Mouse (Mus musculus) kidney, adult 8-10 months (tissue): ENCODE results near the gene Prdx2.

ENCODE experiments used
- DNase-seq, 2 experiments: peaks; one replicate each; pipeline ENCODE4 v3.0.0; 2022

Gene Prdx2

DNA sequence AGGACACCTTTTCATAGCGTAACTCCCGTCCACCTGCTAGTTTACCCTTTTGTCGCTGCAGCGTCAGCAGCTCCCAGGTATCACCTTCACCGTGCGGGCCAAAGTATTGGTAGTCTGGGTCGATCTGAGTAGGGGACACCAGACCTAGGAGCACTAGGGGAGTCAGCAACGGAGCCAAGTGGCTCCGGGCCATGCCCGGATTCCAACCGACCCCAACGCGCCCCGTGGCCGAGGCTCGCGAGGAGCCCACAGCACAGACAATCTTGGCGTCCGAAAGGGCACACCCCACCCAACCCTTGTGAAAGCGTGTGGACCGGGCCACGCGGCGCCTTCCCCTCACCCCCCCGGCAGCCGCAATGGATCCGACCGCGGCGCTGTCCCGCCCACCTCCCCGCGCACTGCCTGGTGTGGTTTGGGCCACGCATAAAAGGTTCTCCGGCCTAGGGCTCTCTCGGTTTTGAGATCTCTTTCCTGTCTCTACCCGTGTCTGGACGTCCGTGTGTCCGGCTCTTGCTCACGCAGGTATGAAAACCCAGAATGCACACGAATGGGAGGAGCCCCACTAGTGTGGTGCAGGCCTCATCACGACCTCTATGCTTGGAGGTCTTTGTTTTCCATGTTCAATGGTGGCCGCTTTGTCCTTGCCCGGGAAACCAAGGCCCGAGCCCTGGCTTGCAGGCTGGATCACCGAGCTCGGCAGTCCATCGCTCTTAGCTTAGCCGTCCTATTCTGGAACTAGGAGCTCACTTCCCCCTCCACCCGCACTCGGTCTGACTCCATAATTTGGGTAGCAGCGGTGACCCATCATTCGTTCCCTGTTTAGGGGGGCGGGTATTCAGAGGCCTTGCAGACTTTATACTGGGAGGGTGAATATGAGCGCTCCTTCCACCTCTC is at the start of gene Prdx2, which contains the start of the genes Gm49661 and Rnaseh2a:
Gene Prdx2 (plus strand): TSS at position 347 of the 894 bp plus-strand sequence.
Gene Gm49661 (minus strand): TSS at position 193 of the 894 bp plus-strand sequence.
Gene Rnaseh2a (minus strand): TSS at position 527 of the 894 bp plus-strand sequence.
- peak; percentile 63 to 75 for DNase-seq

GRCm38 (mm10) chr8:84921596-84921995 is 47.8 kb upstream of the Prdx2 start:
- no peak for DNase-seq

- DNase-seq, result no peak
Measured at GRCm38 (mm10) chr8:84925557-84925956, 43.8 kb upstream of the Prdx2 start.

DNA sequence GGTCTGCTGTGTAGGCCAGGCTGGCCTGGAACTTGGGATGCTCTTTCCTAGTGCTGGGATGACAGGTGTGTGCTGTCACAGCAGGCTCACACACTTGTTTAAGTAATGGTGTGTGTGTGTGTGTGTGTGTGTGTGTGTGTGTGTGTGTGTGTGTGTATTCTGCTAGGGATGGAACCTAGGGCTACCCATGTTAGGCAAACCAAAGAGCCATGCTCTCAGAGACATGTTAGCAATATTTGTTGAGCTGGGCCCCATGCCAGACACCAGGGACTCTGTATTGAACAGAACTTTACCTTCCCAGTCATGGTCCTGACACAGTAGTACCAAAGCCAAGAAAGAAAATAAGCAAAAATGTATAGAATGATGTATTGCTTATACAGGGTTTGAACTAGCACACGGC is 41.9 kb upstream of the Prdx2 start:
- DNase-seq, result no peak

DNA sequence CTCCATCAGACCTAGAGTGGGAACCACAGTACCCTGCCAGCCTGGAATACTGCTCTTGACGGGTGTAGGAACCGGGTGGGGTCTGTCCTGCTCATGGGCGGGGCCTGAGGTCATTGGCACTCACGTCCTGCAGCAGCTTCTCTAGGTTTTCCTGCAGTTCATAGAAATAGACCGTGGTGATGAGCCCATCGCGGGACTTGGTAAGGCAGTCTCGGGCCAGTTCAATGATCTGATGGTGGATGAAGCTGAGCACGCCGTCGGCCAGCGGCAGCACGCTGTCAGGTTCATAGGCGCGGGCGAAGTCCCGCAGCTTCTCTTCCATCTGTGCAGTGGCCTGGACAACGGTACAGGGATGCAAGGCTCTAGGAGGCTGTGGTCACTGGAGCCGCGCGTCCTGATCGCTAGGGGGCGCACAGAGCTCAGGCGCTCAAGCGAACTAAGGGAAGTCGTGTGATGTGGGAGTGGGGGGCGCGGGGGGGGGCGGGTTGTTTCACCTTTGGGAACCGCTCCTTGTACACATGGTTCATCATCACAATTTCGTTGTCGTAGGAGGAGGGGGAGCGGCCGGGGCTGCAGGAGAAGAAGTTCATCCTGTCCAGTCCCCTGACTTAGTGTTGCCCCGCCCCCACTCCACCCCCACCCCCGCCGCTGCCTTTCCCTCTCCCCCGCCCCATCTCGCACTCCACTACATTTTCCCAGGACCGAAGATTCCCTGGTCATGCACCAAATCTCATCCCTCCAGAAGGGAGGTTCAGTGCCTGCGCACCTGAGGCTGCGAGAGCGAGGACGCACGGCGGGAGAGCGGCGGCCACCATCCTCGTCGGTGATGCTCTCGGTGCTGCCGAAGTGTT is 40.7 kb upstream of the Prdx2 start:
- DNase-seq, result peak in 1 of 2 experiments; percentile 66

DNA sequence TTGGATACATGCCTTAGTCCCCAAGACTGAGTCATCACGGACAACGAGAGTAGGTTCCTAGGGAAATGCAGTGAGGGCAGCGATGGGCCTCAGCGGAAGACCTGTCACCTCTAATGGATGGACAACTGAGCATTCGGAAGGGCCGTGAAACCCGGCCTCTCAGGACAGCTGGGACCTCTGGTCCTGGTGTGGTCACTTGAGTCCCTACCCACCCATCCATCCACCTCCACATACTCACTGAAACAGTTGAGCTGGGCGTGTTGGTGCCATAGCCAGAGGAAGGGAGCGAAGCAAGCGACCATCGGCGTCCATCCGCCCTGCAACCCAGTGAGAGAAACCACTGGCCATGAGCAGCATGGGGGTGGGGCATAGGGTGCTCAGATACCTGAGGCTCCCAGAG is 38.8 kb upstream of the Prdx2 start:
- DNase-seq, result no peak

GRCm38 (mm10) chr8:84933767-84934559 is 35.4 kb upstream of the Prdx2 start:
- no peak for DNase-seq

DNA sequence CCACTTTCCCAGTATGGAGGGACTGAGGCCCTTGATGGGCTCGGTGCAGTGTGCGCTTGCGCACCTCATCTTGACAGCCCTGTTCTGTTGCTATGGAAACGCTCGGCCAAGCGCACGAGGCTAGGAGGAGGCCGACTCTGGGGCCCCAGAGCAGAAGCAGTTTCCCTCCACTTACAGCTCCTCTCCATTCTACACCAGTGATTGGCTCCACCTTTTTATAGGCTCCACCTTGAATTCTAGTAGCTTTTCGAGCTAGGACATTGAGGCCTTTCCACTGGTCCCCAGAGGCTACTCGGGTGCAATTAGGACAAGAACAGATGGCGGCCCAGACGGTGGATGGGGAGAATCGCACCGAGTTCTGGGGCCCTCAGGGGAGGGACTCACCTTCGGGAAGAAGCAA is 34.5 kb upstream of the Prdx2 start:
- DNase-seq, result no peak

DNA sequence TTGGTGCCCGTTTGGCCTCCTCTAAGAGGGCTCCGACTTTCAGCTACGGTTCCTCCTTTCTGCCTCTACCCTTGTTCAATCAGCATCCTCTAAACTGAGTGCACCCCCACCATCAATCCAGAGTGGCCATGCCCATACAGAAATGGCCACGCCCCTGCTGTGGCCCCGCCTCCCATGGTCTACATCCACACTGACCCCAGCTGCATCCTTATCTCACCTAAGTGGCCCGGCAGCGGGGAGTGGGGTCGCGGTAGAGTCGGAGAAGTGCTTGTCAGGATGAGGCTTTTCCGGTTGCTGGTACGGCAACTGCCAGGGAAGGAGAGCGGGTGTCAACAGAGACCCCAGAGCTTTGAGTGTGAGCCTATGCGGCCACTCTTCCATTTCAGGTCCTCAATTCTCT is 33.9 kb upstream of the Prdx2 start:
- DNase-seq, result no peak

GRCm38 (mm10) chr8:84936041-84936961 is 33.1 kb upstream of the Prdx2 start:
- no peak for DNase-seq

DNA sequence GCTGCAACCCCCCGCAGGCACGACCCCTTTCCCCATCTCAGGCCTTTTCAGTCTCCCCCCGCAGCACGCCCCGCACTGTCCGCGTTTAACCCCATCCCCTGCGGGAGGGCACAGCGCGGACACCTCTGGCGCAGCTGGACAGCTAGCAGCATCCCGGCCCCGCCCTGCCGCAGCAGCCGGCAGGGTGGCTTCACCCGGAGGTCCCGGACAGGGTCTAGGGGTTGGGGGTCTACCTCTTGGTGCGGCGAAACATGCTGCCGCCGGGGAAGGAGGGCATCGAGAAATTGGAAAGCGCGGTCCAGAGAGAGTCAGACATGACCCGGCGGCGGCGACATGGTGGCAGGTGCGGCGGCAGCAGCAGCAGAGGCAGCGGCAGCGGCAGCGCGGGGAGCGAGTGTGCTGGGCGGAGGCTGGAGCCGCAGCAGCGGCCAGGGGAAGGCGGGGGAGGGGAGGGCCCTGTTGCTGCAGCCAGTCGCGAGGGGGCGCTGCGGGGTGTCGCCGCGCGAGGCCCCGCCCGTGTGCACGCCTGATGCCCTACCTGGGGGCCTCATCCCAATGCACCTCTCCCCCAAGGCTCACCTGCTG is 32.3 kb upstream of the Prdx2 start, which contains the start of gene Mast1:
Gene Mast1 (minus strand): TSS at position 398 of the 585 bp plus-strand sequence.
- DNase-seq, result peak in 1 of 2 experiments; percentile 35

DNA sequence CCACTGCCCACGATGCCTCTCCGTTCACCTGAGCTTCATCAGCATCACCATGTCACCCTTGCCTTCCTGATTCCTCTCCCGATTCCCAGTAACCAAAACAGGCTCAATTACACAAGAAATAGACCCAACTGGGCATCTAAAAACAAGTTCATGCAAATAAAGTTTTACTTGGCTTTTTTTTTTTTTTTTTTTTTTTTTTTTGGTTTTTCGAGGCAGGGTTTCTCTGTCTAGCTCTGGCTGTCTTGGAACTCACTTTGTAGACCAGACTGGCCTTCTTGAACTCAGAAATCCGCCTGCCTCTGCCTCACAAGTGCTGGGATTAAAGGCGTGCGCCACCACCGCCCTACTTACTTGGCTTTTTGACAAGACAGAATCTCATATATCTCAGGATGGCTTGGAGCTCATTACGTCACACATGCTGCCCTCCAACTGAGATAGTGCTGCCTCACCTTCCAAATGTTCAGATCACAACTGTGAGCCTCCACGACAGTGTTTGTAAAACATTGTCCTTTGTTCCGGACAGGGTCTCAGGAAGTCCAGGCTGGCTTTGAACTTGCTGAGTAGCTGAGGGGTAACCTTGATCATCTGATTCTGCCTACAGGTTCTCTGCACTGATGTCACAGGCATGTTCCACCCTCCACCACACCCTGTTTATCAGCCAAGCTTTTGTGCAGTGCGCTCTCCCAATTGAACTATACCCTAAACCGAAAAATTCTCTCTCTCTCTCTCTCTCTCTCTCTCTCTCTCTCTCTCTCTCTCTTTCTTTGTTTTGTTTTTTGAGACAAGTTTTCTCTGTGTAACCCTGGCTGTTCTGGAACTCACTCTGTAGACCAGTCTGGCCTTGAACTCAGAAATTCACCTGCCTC is 31.5 kb upstream of the Prdx2 start:
- no peak for DNase-seq

DNA sequence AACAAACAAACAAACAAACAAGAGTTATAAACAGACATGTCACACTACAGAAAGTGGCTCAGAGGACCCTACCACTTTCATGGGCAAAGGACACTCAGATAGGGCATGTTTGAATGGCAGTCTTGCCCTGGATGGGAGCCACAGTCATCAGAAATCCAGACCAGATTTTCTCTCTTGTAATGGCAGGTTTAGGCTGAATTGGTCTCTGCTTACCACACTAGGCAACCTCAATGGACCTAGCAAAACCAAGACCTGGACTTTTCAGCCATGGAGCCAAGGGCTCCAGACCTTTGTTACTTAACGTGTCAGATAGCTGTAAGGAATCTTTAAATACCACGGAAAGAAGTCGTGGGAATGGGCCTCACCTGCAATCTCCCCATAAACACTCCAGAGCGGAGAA is 25.7 kb upstream of the Prdx2 start:
- DNase-seq, result no peak

- DNase-seq, result peak in 1 of 2 experiments; percentile 28
Measured at GRCm38 (mm10) chr8:84944478-84945160, 24.8 kb upstream of the Prdx2 start.

DNA sequence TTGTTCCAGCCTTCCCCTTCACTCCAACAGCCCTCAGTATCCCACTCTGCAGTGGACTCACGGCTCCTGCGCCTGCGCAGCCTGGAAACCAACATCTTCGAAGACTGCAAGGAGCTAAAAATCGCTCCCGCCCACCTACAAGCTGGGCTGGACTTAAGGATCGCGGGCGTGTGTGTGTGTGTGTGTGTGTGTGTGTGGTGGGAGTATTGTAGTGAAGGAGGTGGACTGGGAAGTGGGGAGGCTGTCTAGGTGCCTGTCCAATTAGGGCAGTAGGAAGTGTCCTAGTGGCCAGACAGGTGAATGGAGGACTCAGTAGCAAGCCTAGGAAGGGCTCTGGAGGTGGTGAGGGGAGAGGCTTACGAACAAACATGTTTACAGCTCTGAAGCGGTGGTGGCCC is 24.2 kb upstream of the Prdx2 start:
- no peak for DNase-seq

DNA sequence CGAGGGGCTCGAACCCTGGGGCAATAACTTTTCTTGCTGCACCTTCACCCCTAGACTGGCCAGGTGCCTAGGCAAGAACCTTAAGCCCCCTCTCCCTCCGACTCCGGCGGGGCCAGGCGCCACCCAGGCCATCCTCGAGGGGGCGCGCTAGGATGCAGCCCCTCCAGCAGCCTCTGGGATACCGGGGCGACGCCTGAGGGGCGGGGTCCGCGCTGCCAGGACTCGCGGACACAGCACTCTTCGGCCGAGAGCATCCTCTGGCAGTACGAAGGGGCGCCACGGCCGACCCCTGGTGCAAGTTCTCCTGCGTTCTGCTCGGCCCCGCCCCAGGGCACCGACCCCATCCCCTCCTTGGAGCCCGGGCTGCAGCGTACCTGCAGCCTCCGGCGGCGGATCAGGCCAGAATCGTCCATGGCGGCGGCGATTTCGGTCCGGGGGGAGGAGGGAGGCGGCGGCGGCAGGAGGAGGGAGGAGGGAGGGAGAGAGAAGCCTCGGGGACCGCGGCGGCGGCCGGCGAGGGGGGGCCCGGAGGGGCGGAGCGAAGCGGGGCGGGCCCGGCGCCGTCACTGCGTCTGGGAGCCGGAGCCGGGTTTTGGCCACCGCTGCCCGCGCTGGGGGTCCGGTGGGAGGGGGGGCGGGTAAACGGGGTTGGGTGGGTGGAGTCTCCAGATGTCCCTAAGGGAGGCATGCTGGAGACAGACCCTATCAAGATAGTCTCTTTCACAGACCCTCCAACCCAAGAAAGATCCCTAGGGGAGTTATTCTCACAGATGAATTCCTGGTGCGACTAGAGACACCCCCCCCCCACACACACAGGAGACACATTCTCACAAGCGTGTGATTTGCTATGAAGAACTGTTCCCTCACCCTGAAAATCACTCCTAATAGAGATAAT is 23.5 kb upstream of the Prdx2 start:
- DNase-seq, result no peak

GRCm38 (mm10) chr8:84946528-84947240 is 22.7 kb upstream of the Prdx2 start, which contains the start of gene Rtbdn:
Gene Rtbdn, plus strand, starts transcription at chr8:84946991.
- DNase-seq, result no peak

DNA sequence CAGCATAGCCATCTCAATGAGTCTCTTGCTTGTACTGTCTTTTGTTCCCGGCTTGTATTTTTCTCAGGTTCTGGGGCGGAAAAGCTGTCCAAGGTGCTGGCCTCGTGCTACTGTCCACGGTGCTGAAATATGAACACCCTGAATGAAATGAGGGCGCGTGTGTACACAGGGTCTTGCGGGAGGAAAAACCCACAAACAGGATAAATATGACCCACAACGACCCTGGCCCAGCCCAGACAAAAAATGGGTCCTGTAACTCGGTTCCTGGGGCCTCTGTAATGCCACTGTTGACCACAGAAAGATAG is 22.2 kb upstream of the Prdx2 start:
- DNase-seq, result peak in 1 of 2 experiments; percentile 54
